Mouse (Mus musculus) spleen, adult 2 months (tissue): ENCODE results near the gene Rab40c.
A peak's percentile ranks its signal among the peaks of the same experiment; 100 is the strongest.

Experiments used
- CTCF ChIP-seq: fragments of 200-500 bp; IDR thresholded peaks from 2 replicates; pipeline ENCODE4 v1.5.1; 2011; ENCODE audit warnings: mild to moderate bottlenecking, inconsistent platforms; ENCODE audit not compliant: insufficient read depth, insufficient read length, insufficient replicate concordance; ENCODE audit errors: extremely low read depth
- POLR2A ChIP-seq: fragments of 200-500 bp; IDR thresholded peaks from 2 replicates; pipeline ENCODE4 v1.6.1; 2011; ENCODE audit warnings: low read depth, low read length, inconsistent platforms

DNA sequence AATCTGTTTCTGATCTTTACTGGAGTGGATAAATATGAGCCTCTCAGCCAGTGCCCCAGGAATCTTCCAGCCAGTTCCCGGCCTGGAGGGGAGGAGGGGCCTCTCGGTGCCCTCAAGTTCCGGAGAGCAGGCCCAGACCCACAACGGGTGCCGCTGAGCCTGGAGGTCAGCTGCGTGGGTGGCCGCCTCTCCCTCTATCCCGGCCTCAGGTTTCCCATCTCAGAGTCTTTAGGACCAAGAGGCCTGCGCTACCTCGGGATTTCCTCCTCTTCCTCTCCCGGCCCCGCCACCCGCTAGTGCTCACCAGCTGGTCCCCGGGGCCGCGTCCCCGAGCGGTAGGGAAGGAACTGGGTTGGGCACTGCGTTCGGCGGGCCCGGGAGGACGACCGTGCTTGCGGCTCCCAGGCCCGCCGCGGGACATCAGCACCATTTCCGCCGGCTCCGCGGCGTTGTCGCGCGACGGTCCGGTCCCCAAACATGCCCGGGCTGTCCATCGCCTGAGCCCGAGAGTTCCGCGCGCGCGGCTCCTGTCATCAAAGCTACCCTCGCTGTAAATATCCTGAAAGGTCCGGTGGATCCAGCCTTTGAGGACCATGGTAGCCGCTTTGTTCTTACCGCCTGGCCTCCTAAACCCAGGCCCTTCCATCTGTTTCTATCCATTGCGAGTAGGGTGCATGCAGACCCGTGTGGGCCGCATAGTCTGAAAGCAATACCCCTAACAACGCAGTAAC lies 22.1 kb upstream of the Rab40c start:
- TF ChIP-seq CTCF (no peak), POLR2A (peak; percentile 62)
